ENCODE assay signal across 8 mouse cellular contexts in the genomic region with DNA sequence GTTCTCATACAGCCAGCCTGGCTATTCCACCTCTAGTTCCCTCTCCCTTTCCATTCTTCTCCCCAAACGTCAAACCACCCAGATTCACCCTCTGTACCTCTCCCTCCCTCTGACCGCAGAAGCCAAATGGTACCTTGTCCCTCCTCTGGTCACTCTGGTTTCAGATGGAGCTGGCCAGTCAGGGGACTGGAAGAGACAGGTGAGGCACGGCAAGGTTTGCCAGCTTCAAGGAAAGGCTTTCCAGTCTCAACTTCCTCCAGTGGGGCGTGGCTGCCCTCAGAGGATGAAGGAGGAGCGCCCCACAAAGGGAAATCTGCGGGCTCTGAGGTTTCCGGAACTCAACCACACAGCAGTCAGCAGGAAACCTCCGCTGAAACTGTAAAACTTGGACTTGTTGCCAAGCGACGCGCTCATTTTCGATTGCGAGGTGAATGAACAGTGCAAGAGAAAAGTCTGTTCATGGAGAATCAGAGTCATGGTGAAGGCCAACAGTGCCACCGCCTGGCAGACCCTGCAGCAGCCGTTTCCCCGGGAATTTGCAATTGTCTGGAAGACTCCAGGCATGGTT. TPM values are rescaled to one million over a fixed set of nuclear protein-coding genes. Genes with fewer than 3 reads are reported as not detected.
DNase-seq lines count a peak whose midpoint lies in the region; ATAC-seq and TF ChIP-seq lines count a peak whose summit lies in the region.

A gene (minus strand): TSS at position 246 of the 568 bp plus-strand sequence.

- peak; percentile 83 for TF ChIP-seq CTCF in heart, adult 2 months (IDR thresholded peaks at IDR 0.05)
- peak; percentile 91 for TF ChIP-seq CTCF in kidney, adult 2 months (conservative IDR thresholded peaks at IDR 0.05; ENCODE audit: insufficient read depth, insufficient read length, low read depth, low read length)

- H3K4me3 ChIP-seq in embryonic facial prominence, embryonic 12.5 days: peak within 1 kb of the TSS; percentile 33
- H3K4me3 ChIP-seq in heart, adult 2 months: peak within 1 kb of the TSS; percentile 40; the same call in 1 of the 2 replicates
- H3K4me3 ChIP-seq in kidney, adult 2 months (ENCODE audit: insufficient read depth, low read depth, low read length): peak within 1 kb of the TSS; percentile 32; the same call in 1 of the 2 replicates
- peak within 1 kb of the TSS; percentile 16 for H3K4me3 ChIP-seq in limb, embryonic 11.5 days (ENCODE audit: low read depth, low read length)
- H3K4me3 ChIP-seq in midbrain, embryonic 14.5 days (replicated peaks; ENCODE audit: low read depth, low read length): peak within 1 kb of the TSS; percentile 29

- H3K4me1 ChIP-seq in embryonic facial prominence, embryonic 12.5 days: no peaks in the 10 kb centered on the region
- H3K4me1 ChIP-seq in heart, adult 2 months (ENCODE audit: control insufficient read depth, insufficient read depth, low read length): peaks cover 2% of the 10 kb centered on the region
- no peaks in the 10 kb centered on the region for H3K4me1 ChIP-seq in kidney, adult 2 months (ENCODE audit: control insufficient read depth, insufficient read depth, low read length)
- no peaks in the 10 kb centered on the region for H3K4me1 ChIP-seq in limb, embryonic 11.5 days (ENCODE audit: control insufficient read depth, insufficient read depth, low read length)
- H3K4me1 ChIP-seq in midbrain, embryonic 14.5 days (ENCODE audit: control insufficient read depth, insufficient read depth, low read length): no peaks in the 10 kb centered on the region

- intact Hi-C loops in heart, adult 2 months (cut with DNase I): no loop called here

- H3K9me3 ChIP-seq in embryonic facial prominence, embryonic 12.5 days: no peaks in the 10 kb centered on the region
- no peaks in the 10 kb centered on the region for H3K9me3 ChIP-seq in limb, embryonic 11.5 days (ENCODE audit: control insufficient read depth, low read length)
- H3K9me3 ChIP-seq in midbrain, embryonic 14.5 days (ENCODE audit: control insufficient read depth, low read length): no peaks in the 10 kb centered on the region

- peak within 1 kb of the TSS; percentile 52 for H3K4me2 ChIP-seq in embryonic facial prominence, embryonic 12.5 days (replicated peaks)
- peak within 1 kb of the TSS; percentile 48 for H3K4me2 ChIP-seq in limb, embryonic 11.5 days (ENCODE audit: low read depth, severe bottlenecking)
- peak within 1 kb of the TSS; percentile 55 for H3K4me2 ChIP-seq in midbrain, embryonic 14.5 days (ENCODE audit: low read length)

- peak; percentile 79 to 87 for DNase-seq in urinary bladder, adult 18-20 months (ENCODE audit: low spot score in 2 of 2)
- no peak for DNase-seq in urinary bladder, postnatal 10 days (ENCODE audit: low spot score)
- DNase-seq in heart, adult 2 months: peak; percentile 66
- DNase-seq in kidney, adult 2 months: peak; percentile 77
- peak; percentile 86 for DNase-seq in limb, embryonic 11.5 days (ENCODE audit: low spot score)
- DNase-seq in midbrain, embryonic 14.5 days: peak; percentile 92
- peak; percentile 59 to 61 for DNase-seq in spleen, adult 18-20 months

- no peak for TF ChIP-seq POLR2A in heart, adult 2 months (IDR thresholded peaks at IDR 0.05; ENCODE audit: insufficient read depth, low read depth, low read length)
- TF ChIP-seq POLR2A in kidney, adult 2 months (IDR thresholded peaks at IDR 0.05; ENCODE audit: low read depth, low read length): no peak

- no peaks in the 10 kb centered on the region for H3K79me2 ChIP-seq in heart, adult 2 months (replicated peaks; ENCODE audit: control insufficient read depth, insufficient read depth, low read length)

- 1% methylated on average over 16 of the region's 16 CpGs for WGBS in embryonic facial prominence, embryonic 12.5 days
- under 1% methylated on average over 16 of the region's 16 CpGs for WGBS in heart, adult 2 months
- WGBS in kidney, adult 2 months: under 1% methylated on average over 16 of the region's 16 CpGs
- WGBS in limb, embryonic 11.5 days: 1% methylated on average over 16 of the region's 16 CpGs
- 3% methylated on average over 16 of the region's 16 CpGs for WGBS in midbrain, embryonic 14.5 days

- H3K9ac ChIP-seq in embryonic facial prominence, embryonic 12.5 days: no peak within 1 kb of the TSS
- H3K9ac ChIP-seq in heart, adult 2 months (ENCODE audit: low read depth, low read length): no peak within 1 kb of the TSS
- peak within 1 kb of the TSS; percentile 28; the same call in 1 of the 2 replicates for H3K9ac ChIP-seq in limb, embryonic 11.5 days (ENCODE audit: low read length)
- 0 out of 2 replicates have a peak within 1 kb of the TSS, but pooled peaks have one; percentile 7 for H3K9ac ChIP-seq in midbrain, embryonic 14.5 days (replicated peaks; ENCODE audit: low read length)

- H3K27ac ChIP-seq in embryonic facial prominence, embryonic 12.5 days: 0 out of 2 replicates have a peak within 1 kb of the TSS, but pooled peaks have one; percentile 36
- no peak within 1 kb of the TSS for H3K27ac ChIP-seq in heart, adult 2 months
- no peak within 1 kb of the TSS for H3K27ac ChIP-seq in kidney, adult 2 months (ENCODE audit: insufficient read depth, low read depth, low read length)
- no peak within 1 kb of the TSS for H3K27ac ChIP-seq in limb, embryonic 11.5 days (replicated peaks; ENCODE audit: low read depth, low read length)
- no peak within 1 kb of the TSS for H3K27ac ChIP-seq in midbrain, embryonic 14.5 days (replicated peaks; ENCODE audit: low read depth, low read length)

- 0 out of 2 replicates have a peak, but pooled peaks have one; percentile 21 for TF ChIP-seq EP300 in heart, adult 2 months (IDR thresholded peaks at IDR 0.05; ENCODE audit: insufficient read depth, low read depth, low read length)

- H3K27me3 ChIP-seq in embryonic facial prominence, embryonic 12.5 days: no peaks in the 10 kb centered on the region
- H3K27me3 ChIP-seq in heart, adult 2 months (ENCODE audit: control insufficient read depth, insufficient read depth, low read length): no peaks in the 10 kb centered on the region
- no peaks in the 10 kb centered on the region; the same call in 1 of the 2 replicates for H3K27me3 ChIP-seq in kidney, adult 2 months (replicated peaks; ENCODE audit: control insufficient read depth, insufficient read depth, low read length)
- H3K27me3 ChIP-seq in limb, embryonic 11.5 days (ENCODE audit: control insufficient read depth, insufficient read depth, low read length): no peaks in the 10 kb centered on the region
- no peaks in the 10 kb centered on the region for H3K27me3 ChIP-seq in midbrain, embryonic 14.5 days (ENCODE audit: control insufficient read depth, insufficient read depth, low read length)

- H3K36me3 ChIP-seq in embryonic facial prominence, embryonic 12.5 days: no peaks in the 10 kb centered on the region
- H3K36me3 ChIP-seq in heart, adult 2 months (ENCODE audit: control insufficient read depth, insufficient read depth, low read length): no peaks in the 10 kb centered on the region
- H3K36me3 ChIP-seq in kidney, adult 2 months (ENCODE audit: control insufficient read depth, insufficient read depth, low read length): no peaks in the 10 kb centered on the region
- H3K36me3 ChIP-seq in limb, embryonic 11.5 days (ENCODE audit: control insufficient read depth, insufficient read depth, low read length): no peaks in the 10 kb centered on the region
- H3K36me3 ChIP-seq in midbrain, embryonic 14.5 days (ENCODE audit: control insufficient read depth, insufficient read depth, low read length): no peaks in the 10 kb centered on the region

- ATAC-seq in embryonic facial prominence, embryonic 12.5 days (ENCODE audit: insufficient number of reproducible peaks, insufficient read depth, low FRiP score, low TSS enrichment): peak; percentile 83
- ATAC-seq in limb, embryonic 11.5 days (ENCODE audit: insufficient number of reproducible peaks, low FRiP score, low TSS enrichment, low read depth): peak; percentile 85
- peak; percentile 78 for ATAC-seq in midbrain, embryonic 14.5 days (ENCODE audit: low FRiP score, low TSS enrichment)

RNA-seq across cellular contexts. Expression of the gene that starts here (rescaled TPM):
- polyA plus RNA-seq in embryonic facial prominence, embryonic 12.5 days (2016; fragmentation: Nextera tagmentation; extraction: Ambion mirVana): 1.8 and 2.6 TPM in 2 replicates
- total RNA-seq in heart, adult 2 months (2021): under 1 TPM; 0.08 to 0.09 TPM
- 0.12 and 0.23 TPM in 2 replicates for polyA plus RNA-seq in heart, adult 2 months (2012; rRNA removed)
- 2.1 and 2.2 TPM in 2 replicates for polyA plus RNA-seq in kidney, adult 2 months (2012; rRNA removed)
- polyA plus RNA-seq in limb, embryonic 11.5 days (2014; fragmentation: Nextera tagmentation; extraction: Ambion mirVana): 2.4 and 3.3 TPM in 2 replicates
- 2.6 and 3.2 TPM in 2 replicates for polyA plus RNA-seq in midbrain, embryonic 14.5 days (2014; fragmentation: Nextera tagmentation; extraction: Ambion mirVana)

Comparison
In these comparisons a context has a peak if more than half of its experiments do, and no peak if none do; other contexts are left out.
1. Peak in DNase-seq and H3K4me3 ChIP-seq in heart, adult 2 months; RNA of the gene not detected or under 1 TPM.
2. H3K9ac ChIP-seq: peak in limb, embryonic 11.5 days (single experiment) and midbrain, embryonic 14.5 days (single experiment); none in embryonic facial prominence, embryonic 12.5 days (single experiment) and heart, adult 2 months (single experiment).
3. Peak in every context shown above with its lines, with median percentiles within 50 percentile points of each other: ATAC-seq, H3K4me2 ChIP-seq and H3K4me3 ChIP-seq.